Mouse (Mus musculus): ENCODE data around the gene Rps9. TPM values are rescaled to one million over a fixed set of nuclear protein-coding genes. Genes with fewer than 3 reads are reported as not detected.
"Not testable (repeated sequence)": the region's sequence is repeated elsewhere in the genome, so short reads cannot be mapped to it uniquely, and the experiment has no call there.

Gene Rps9
- polyA plus RNA-seq, 1 experiment from 2014 or later: 868 TPM

DNA sequence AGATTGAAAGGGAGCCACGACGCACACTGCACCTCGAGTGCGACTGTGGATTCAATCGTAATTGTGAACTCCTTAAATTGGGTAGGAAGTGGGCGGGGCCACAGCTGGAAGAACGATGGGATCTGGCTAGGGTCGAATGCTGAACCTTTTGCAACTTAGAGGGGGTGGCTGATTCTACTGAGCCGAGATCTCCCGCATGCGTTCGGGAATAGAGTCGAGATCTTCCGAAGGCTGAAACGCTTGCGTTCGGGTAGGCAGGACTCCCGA lies 10.1 kb upstream of the Rps9 start:
- Histone ChIP-seq H3K27ac (replicated peaks; ENCODE audit: low read depth, low read length) (peak overlapping the region; percentile 92), H3K36me3 (ENCODE audit: control insufficient read depth, insufficient read depth, low read length) (peaks cover 25% of the 10 kb centered on the region), H3K9me3 (ENCODE audit: control insufficient read depth, low read length) (no peaks in the 10 kb centered on the region), H3K4me1 (ENCODE audit: control insufficient read depth, insufficient read depth, low read length) (peaks cover 17% of the 10 kb centered on the region), H3K27me3 (ENCODE audit: control insufficient read depth, insufficient read depth, low read length) (no peaks in the 10 kb centered on the region), H3K4me2 (ENCODE audit: low read length) (peak overlapping the region; percentile 75), H3K9ac (replicated peaks; ENCODE audit: low read length) (peak overlapping the region; percentile 77), H3K4me3 (replicated peaks; ENCODE audit: low read depth, low read length) (peak overlapping the region; percentile 73)
- DNase-seq (no peak), ATAC-seq (ENCODE audit: low FRiP score, low TSS enrichment) (no peak)
- under 1% methylated on average over 18 of the region's 18 CpGs for WGBS

DNA sequence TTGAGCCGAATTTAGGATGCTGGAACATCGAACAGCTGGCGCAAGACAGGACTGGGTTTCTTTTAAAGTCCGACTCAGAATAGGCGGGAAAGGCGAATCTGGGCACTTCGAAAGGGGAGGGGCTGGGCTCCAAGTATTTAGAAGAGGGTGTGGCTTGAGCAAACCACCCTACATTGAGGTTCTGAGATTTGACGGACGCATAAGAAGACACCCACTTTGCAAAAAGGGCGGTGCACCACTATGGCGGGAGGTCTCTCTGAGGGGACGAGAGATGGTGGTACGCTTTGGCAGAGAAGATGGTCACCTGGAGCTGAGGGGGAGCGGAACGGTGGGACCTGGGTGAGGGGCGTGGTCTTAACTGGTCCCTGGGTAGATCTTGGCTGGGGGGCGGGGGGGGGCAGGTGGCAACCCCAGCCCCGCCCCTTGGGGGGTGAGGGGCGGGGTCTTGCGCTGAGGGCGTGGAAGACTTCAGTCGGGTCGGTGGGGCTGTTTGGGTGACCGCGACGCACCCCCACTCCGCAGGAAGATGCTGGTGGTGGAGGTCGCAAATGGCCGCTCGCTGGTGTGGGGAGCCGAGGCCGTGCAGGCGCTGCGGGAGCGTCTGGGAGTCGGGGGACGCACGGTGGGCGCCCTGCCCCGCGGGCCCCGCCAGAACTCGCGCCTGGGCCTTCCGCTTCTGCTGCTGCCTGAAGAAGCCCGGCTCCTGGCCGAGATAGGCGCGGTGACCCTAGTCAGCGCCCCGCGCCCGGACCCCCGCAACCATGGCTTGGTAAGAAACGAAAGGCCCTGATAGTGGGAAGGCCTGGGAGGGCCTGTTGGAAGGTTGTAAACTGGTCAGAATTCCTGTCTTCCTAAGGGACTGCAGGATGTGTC lies 9.5 kb upstream of the Rps9 start:
- ATAC-seq (ENCODE audit: low FRiP score, low TSS enrichment): peak; percentile 44

GRCm38 (mm10) chr7:3694949-3695305 lies 8.9 kb upstream of the Rps9 start:
- DNase-seq; H3K27me3 ChIP-seq (ENCODE audit: control insufficient read depth, insufficient read depth, low read length); ATAC-seq (ENCODE audit: low FRiP score, low TSS enrichment); H3K9me3 ChIP-seq (ENCODE audit: control insufficient read depth, low read length): not testable (repeated sequence)
- peak overlapping the region; percentile 73 for H3K4me3 ChIP-seq (replicated peaks; ENCODE audit: low read depth, low read length)
- H3K9ac ChIP-seq (replicated peaks; ENCODE audit: low read length): peak overlapping the region; percentile 77
- peak overlapping the region; percentile 75 for H3K4me2 ChIP-seq (ENCODE audit: low read length)
- WGBS: 5% methylated on average over 9 of the region's 9 CpGs
- peaks cover 17% of the 10 kb centered on the region for H3K4me1 ChIP-seq (ENCODE audit: control insufficient read depth, insufficient read depth, low read length)
- peak overlapping the region; percentile 92 for H3K27ac ChIP-seq (replicated peaks; ENCODE audit: low read depth, low read length)
- peaks cover 32% of the 10 kb centered on the region for H3K36me3 ChIP-seq (ENCODE audit: control insufficient read depth, insufficient read depth, low read length)

More for the DNA sequence above, 9.5 kb upstream of the Rps9 start:
- DNase-seq: peak; percentile 77
- Histone ChIP-seq H3K27me3 (ENCODE audit: control insufficient read depth, insufficient read depth, low read length) (no peaks in the 10 kb centered on the region), H3K27ac (replicated peaks; ENCODE audit: low read depth, low read length) (peak overlapping the region; percentile 92), H3K9ac (replicated peaks; ENCODE audit: low read length) (peak overlapping the region; percentile 77), H3K36me3 (ENCODE audit: control insufficient read depth, insufficient read depth, low read length) (peaks cover 27% of the 10 kb centered on the region), H3K4me1 (ENCODE audit: control insufficient read depth, insufficient read depth, low read length) (peaks cover 17% of the 10 kb centered on the region), H3K4me2 (ENCODE audit: low read length) (peak overlapping the region; percentile 75), H3K4me3 (replicated peaks; ENCODE audit: low read depth, low read length) (peak overlapping the region; percentile 73), H3K9me3 (ENCODE audit: control insufficient read depth, low read length) (no peaks in the 10 kb centered on the region)
- WGBS: under 1% methylated on average over 54 of the region's 55 CpGs

GRCm38 (mm10) chr7:3698471-3698870 lies 5.3 kb upstream of the Rps9 start:
- WGBS: 95% methylated on average over 6 of the region's 6 CpGs

GRCm38 (mm10) chr7:3703148-3703878 lies 480 bp upstream of the Rps9 start:
- H3K27me3 ChIP-seq (ENCODE audit: control insufficient read depth, insufficient read depth, low read length): no peaks in the 10 kb centered on the region
- H3K9me3 ChIP-seq (ENCODE audit: control insufficient read depth, low read length): no peaks in the 10 kb centered on the region
- 18% methylated on average over 6 of the region's 6 CpGs for WGBS
- ATAC-seq (ENCODE audit: low FRiP score, low TSS enrichment): peak; percentile 47
- peak overlapping the region; percentile 95 for H3K4me2 ChIP-seq (ENCODE audit: low read length)
- peak overlapping the region; percentile 80 for H3K9ac ChIP-seq (replicated peaks; ENCODE audit: low read length)
- H3K27ac ChIP-seq (replicated peaks; ENCODE audit: low read depth, low read length): peak overlapping the region; percentile 95
- no peak for DNase-seq
- peak overlapping the region; percentile 84 for H3K4me3 ChIP-seq (replicated peaks; ENCODE audit: low read depth, low read length)
- peaks cover 58% of the 10 kb centered on the region for H3K36me3 ChIP-seq (ENCODE audit: control insufficient read depth, insufficient read depth, low read length)
- H3K4me1 ChIP-seq (ENCODE audit: control insufficient read depth, insufficient read depth, low read length): peaks cover 13% of the 10 kb centered on the region

More at GRCm38 (mm10) chr7:3698471-3698870, 5.3 kb upstream of the Rps9 start:
- no peak overlapping the region for H3K4me2 ChIP-seq (ENCODE audit: low read length)
- no peaks in the 10 kb centered on the region for H3K9me3 ChIP-seq (ENCODE audit: control insufficient read depth, low read length)
- no peak for ATAC-seq (ENCODE audit: low FRiP score, low TSS enrichment)
- no peak for DNase-seq
- H3K27me3 ChIP-seq (ENCODE audit: control insufficient read depth, insufficient read depth, low read length): no peaks in the 10 kb centered on the region
- peaks cover 49% of the 10 kb centered on the region for H3K36me3 ChIP-seq (ENCODE audit: control insufficient read depth, insufficient read depth, low read length)
- peaks cover 10% of the 10 kb centered on the region for H3K4me1 ChIP-seq (ENCODE audit: control insufficient read depth, insufficient read depth, low read length)
- no peak overlapping the region for H3K4me3 ChIP-seq (replicated peaks; ENCODE audit: low read depth, low read length)
- H3K27ac ChIP-seq (replicated peaks; ENCODE audit: low read depth, low read length): no peak overlapping the region
- H3K9ac ChIP-seq (replicated peaks; ENCODE audit: low read length): no peak overlapping the region

- Histone ChIP-seq H3K27ac (replicated peaks; ENCODE audit: low read depth, low read length) (peak overlapping the region; percentile 95), H3K4me2 (ENCODE audit: low read length) (peak overlapping the region; percentile 95), H3K27me3 (ENCODE audit: control insufficient read depth, insufficient read depth, low read length) (no peaks in the 10 kb centered on the region), H3K4me1 (ENCODE audit: control insufficient read depth, insufficient read depth, low read length) (peaks cover 13% of the 10 kb centered on the region), H3K9ac (replicated peaks; ENCODE audit: low read length) (peak overlapping the region; percentile 80), H3K4me3 (replicated peaks; ENCODE audit: low read depth, low read length) (peak overlapping the region; percentile 84), H3K36me3 (ENCODE audit: control insufficient read depth, insufficient read depth, low read length) (peaks cover 51% of the 10 kb centered on the region), H3K9me3 (ENCODE audit: control insufficient read depth, low read length) (no peaks in the 10 kb centered on the region)
- DNase-seq: no peak
- WGBS: under 1% methylated on average over 20 of the region's 20 CpGs
- ATAC-seq (ENCODE audit: low FRiP score, low TSS enrichment): peak; percentile 29
Measured at GRCm38 (mm10) chr7:3704475-3704874, 682 bp downstream of the Rps9 start.

GRCm38 (mm10) chr7:3705461-3705860 lies 1.7 kb downstream of the Rps9 start:
- peak overlapping the region; percentile 80 for H3K9ac ChIP-seq (replicated peaks; ENCODE audit: low read length)
- H3K4me2 ChIP-seq (ENCODE audit: low read length): peak overlapping the region; percentile 95
- H3K4me1 ChIP-seq (ENCODE audit: control insufficient read depth, insufficient read depth, low read length): peaks cover 13% of the 10 kb centered on the region
- H3K27ac ChIP-seq (replicated peaks; ENCODE audit: low read depth, low read length); ATAC-seq (ENCODE audit: low FRiP score, low TSS enrichment); H3K27me3 ChIP-seq (ENCODE audit: control insufficient read depth, insufficient read depth, low read length); H3K9me3 ChIP-seq (ENCODE audit: control insufficient read depth, low read length); DNase-seq: not testable (repeated sequence)
- peak overlapping the region; percentile 84 for H3K4me3 ChIP-seq (replicated peaks; ENCODE audit: low read depth, low read length)
- WGBS: 3% methylated on average over 6 of the region's 7 CpGs
- peaks cover 43% of the 10 kb centered on the region for H3K36me3 ChIP-seq (ENCODE audit: control insufficient read depth, insufficient read depth, low read length)

GRCm38 (mm10) chr7:3705911-3706310 lies 2.1 kb downstream of the Rps9 start:
- H3K9me3 ChIP-seq (ENCODE audit: control insufficient read depth, low read length): no peaks in the 10 kb centered on the region
- ATAC-seq (ENCODE audit: low FRiP score, low TSS enrichment) (no peak), DNase-seq (no peak)
- peaks cover 13% of the 10 kb centered on the region for H3K4me1 ChIP-seq (ENCODE audit: control insufficient read depth, insufficient read depth, low read length)
- H3K4me2 ChIP-seq (ENCODE audit: low read length): peak overlapping the region; percentile 95
- peaks cover 39% of the 10 kb centered on the region for H3K36me3 ChIP-seq (ENCODE audit: control insufficient read depth, insufficient read depth, low read length)
- 0 out of 2 replicates have a peak overlapping the region, but pooled peaks have one; percentile 32 for H3K27ac ChIP-seq (replicated peaks; ENCODE audit: low read depth, low read length)
- peak overlapping the region; percentile 80; the same call in 1 of the 2 replicates for H3K9ac ChIP-seq (replicated peaks; ENCODE audit: low read length)
- H3K27me3 ChIP-seq (ENCODE audit: control insufficient read depth, insufficient read depth, low read length): no peaks in the 10 kb centered on the region
- peak overlapping the region; percentile 84 for H3K4me3 ChIP-seq (replicated peaks; ENCODE audit: low read depth, low read length)
- WGBS: 41% methylated on average over 6 of the region's 6 CpGs

Measured in midbrain, embryonic 14.5 days (tissue).